ENCODE assay signal across 26 mouse cellular contexts in the genomic region with DNA sequence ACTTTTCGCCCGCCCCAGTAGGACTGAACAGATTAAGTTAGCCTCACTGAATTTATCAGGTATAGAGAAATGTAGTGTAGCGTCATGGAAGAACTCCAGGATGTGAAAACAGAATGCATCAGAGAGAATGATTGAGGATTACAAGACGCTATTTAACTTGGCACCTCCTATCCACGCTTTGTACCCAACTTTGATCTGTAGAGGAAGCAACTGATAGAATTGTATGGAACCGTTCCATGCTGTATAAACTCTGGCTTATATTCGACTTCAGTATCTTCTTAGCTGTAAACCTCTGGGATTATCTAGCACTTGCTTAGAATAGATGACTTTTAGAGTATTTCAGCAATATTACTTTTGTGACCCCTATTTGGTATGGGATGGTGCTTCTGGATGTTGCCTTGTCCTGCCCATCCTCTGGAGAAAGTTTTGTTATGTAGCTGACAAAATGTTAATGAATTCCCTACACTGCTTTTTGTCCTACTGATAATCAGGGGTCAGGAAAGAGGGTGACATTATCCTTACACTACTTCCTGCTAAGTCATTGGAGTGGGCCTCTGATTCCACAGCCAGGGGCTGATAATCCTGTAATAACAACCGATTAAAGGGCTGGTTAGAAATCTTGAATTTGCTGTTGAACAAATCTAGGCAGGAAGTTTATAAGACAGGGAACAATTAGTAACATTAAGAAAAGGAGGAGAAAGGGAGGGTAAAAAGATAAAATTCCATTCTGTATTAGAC.
"Had no signal": no experiment of that assay in that cellular context is flagged by ENCODE, and none has a peak within 500 bp of the region (broad histone marks: within the 10 kb centered on the region; RNA-seq: fewer than 3 reads in every experiment).

No protein-coding gene starts in this region.

- H3K9ac ChIP-seq: hindbrain, embryonic 12.5 days; hindbrain, embryonic 14.5 days; intestine, embryonic 15.5 days; limb, embryonic 12.5 days; liver, embryonic 13.5 days; liver, embryonic 15.5 days; liver, postnatal 0 days had no signal

- ATAC-seq: forebrain, embryonic 16.5 days; hindbrain, embryonic 16.5 days; inflammation-experienced regulatory T-cells, adult 6 months; intestine, embryonic 15.5 days; intestine, postnatal 0 days; liver, postnatal 0 days had no signal

- H3K4me2 ChIP-seq: hindbrain, embryonic 12.5 days; hindbrain, embryonic 14.5 days; intestine, embryonic 15.5 days; limb, embryonic 12.5 days; liver, embryonic 11.5 days; liver, embryonic 13.5 days; liver, embryonic 15.5 days had no signal

- H3K27me3 ChIP-seq: hindbrain, embryonic 12.5 days; intestine, embryonic 15.5 days; limb, embryonic 12.5 days; liver, embryonic 13.5 days; liver, embryonic 15.5 days had no signal

- H3K4me1 ChIP-seq: heart, embryonic 10.5 days; hindbrain, embryonic 10.5 days; hindbrain, embryonic 12.5 days; intestine, embryonic 15.5 days; limb, embryonic 10.5 days; limb, embryonic 12.5 days; liver, embryonic 13.5 days; liver, embryonic 15.5 days had no signal

- H3K27ac ChIP-seq: gastrocnemius, adult 2 months; heart, embryonic 10.5 days; hindbrain, embryonic 10.5 days; hindbrain, embryonic 12.5 days; hindbrain, embryonic 14.5 days; intestine, embryonic 15.5 days; layer of hippocampus, adult 2 months; left cerebral cortex, adult 2 months; limb, embryonic 10.5 days; limb, embryonic 12.5 days; liver, embryonic 13.5 days; liver, embryonic 15.5 days had no signal

- DNase-seq: gastrocnemius, adult 2 months; gastrocnemius, postnatal 10 days; gastrocnemius, postnatal 25 days; heart, postnatal 36 days; kidney, adult 18-20 months; kidney, adult 8-10 months; kidney, postnatal 10 days; kidney, postnatal 25 days; kidney, postnatal 4 days; liver, embryonic 13.5 days; liver, postnatal 0 days had no signal

- H3K36me3 ChIP-seq: heart, embryonic 10.5 days; hindbrain, embryonic 10.5 days; hindbrain, embryonic 12.5 days; intestine, embryonic 15.5 days; limb, embryonic 10.5 days; limb, embryonic 12.5 days; liver, embryonic 13.5 days; liver, embryonic 15.5 days had no signal

- H3K9me3 ChIP-seq: heart, embryonic 10.5 days; hindbrain, embryonic 10.5 days; hindbrain, embryonic 12.5 days; intestine, embryonic 15.5 days; limb, embryonic 10.5 days; limb, embryonic 12.5 days; liver, embryonic 13.5 days; liver, embryonic 15.5 days had no signal

- H3K4me3 ChIP-seq: gastrocnemius, adult 2 months; heart, embryonic 10.5 days; hindbrain, embryonic 10.5 days; hindbrain, embryonic 12.5 days; intestine, embryonic 15.5 days; layer of hippocampus, adult 2 months; left cerebral cortex, adult 2 months; limb, embryonic 10.5 days; limb, embryonic 12.5 days; liver, embryonic 13.5 days; liver, embryonic 15.5 days had no signal
